In genomic region chr7:75744528-75744927, GRCm38 (mm10) we compare ENCODE assay signal across 23 mouse cellular contexts.
A peak's percentile ranks its signal among the peaks of the same experiment; 100 is the strongest.
DNase-seq lines count a peak whose midpoint lies in the region; ATAC-seq and TF ChIP-seq lines count a peak whose summit lies in the region.
"Had no signal": no experiment of that assay in that cellular context is flagged by ENCODE, and none has a peak within 500 bp of the region (broad histone marks: within the 10 kb centered on the region; RNA-seq: fewer than 3 reads in every experiment).

No protein-coding gene starts in this region.

- H3K4me3 ChIP-seq in heart, embryonic 11.5 days (ENCODE audit: low read depth, low read length), result no peak overlapping the region
- no peak overlapping the region for H3K4me3 ChIP-seq in midbrain, embryonic 11.5 days (ENCODE audit: low read depth, low read length)
- H3K4me3 ChIP-seq in midbrain, embryonic 10.5 days, result no peak overlapping the region
- no peak overlapping the region for H3K4me3 ChIP-seq in heart, embryonic 13.5 days
- H3K4me3 ChIP-seq in intestine, postnatal 0 days (ENCODE audit: low read depth, low read length), result no peak overlapping the region
- H3K4me3 ChIP-seq: embryonic facial prominence, embryonic 12.5 days; hindbrain, embryonic 10.5 days; intestine, embryonic 15.5 days; midbrain, embryonic 13.5 days had no signal

- H3K9ac ChIP-seq in heart, embryonic 11.5 days (ENCODE audit: low read depth, low read length), result no peak overlapping the region
- H3K9ac ChIP-seq in midbrain, embryonic 11.5 days (ENCODE audit: low read length), result no peak overlapping the region
- no peak overlapping the region for H3K9ac ChIP-seq in heart, embryonic 13.5 days
- no peak overlapping the region for H3K9ac ChIP-seq in intestine, postnatal 0 days (ENCODE audit: low read depth, low read length)
- H3K9ac ChIP-seq: embryonic facial prominence, embryonic 12.5 days; forebrain, postnatal 0 days; intestine, embryonic 15.5 days; liver, postnatal 0 days; midbrain, embryonic 13.5 days had no signal

- peak; percentile 51 to 54 for DNase-seq in heart, adult 18-20 months
- DNase-seq in midbrain, embryonic 11.5 days (ENCODE audit: low spot score, missing footprints), result peak; percentile 74
- no peak for DNase-seq in midbrain, embryonic 10.5 days (ENCODE audit: low spot score)
- no peak for DNase-seq in right cerebral cortex, postnatal 36 days (ENCODE audit: low spot score in 2 of 2)
- DNase-seq: cerebellum, adult 2 months; cerebellum, postnatal 25 days; forebrain, postnatal 0 days; kidney, adult 9 months; kidney, postnatal 14 days; liver, postnatal 0 days; lung, postnatal 10 days; right cerebral cortex, postnatal 14 days; spleen, adult 18-20 months; thymus, postnatal 14 days had no signal

- no peaks in the 10 kb centered on the region for H3K9me3 ChIP-seq in heart, embryonic 11.5 days (replicated peaks; ENCODE audit: control insufficient read depth, low read length)
- H3K9me3 ChIP-seq in midbrain, embryonic 11.5 days (ENCODE audit: control insufficient read depth, low read length), result no peaks in the 10 kb centered on the region
- H3K9me3 ChIP-seq in midbrain, embryonic 10.5 days (replicated peaks), result no peaks in the 10 kb centered on the region
- no peaks in the 10 kb centered on the region for H3K9me3 ChIP-seq in heart, embryonic 13.5 days
- H3K9me3 ChIP-seq in intestine, postnatal 0 days (ENCODE audit: control insufficient read depth), result no peaks in the 10 kb centered on the region
- H3K9me3 ChIP-seq: embryonic facial prominence, embryonic 12.5 days; hindbrain, embryonic 10.5 days; intestine, embryonic 15.5 days; midbrain, embryonic 13.5 days had no signal

- H3K4me1 ChIP-seq in heart, embryonic 11.5 days (ENCODE audit: control insufficient read depth, insufficient read depth, low read length), result peaks cover 20% of the 10 kb centered on the region; the same call in 1 of the 2 replicates
- no peaks in the 10 kb centered on the region for H3K4me1 ChIP-seq in midbrain, embryonic 11.5 days (ENCODE audit: control insufficient read depth, insufficient read depth, low read length)
- H3K4me1 ChIP-seq in midbrain, embryonic 10.5 days, result no peaks in the 10 kb centered on the region
- H3K4me1 ChIP-seq in heart, embryonic 13.5 days, result peaks cover 37% of the 10 kb centered on the region
- no peaks in the 10 kb centered on the region for H3K4me1 ChIP-seq in intestine, postnatal 0 days (replicated peaks; ENCODE audit: control insufficient read depth, insufficient read depth, low read length)
- H3K4me1 ChIP-seq: embryonic facial prominence, embryonic 12.5 days; hindbrain, embryonic 10.5 days; intestine, embryonic 15.5 days; midbrain, embryonic 13.5 days had no signal

- no peaks in the 10 kb centered on the region for H3K27me3 ChIP-seq in heart, embryonic 11.5 days (ENCODE audit: control insufficient read depth, insufficient read depth, low read length)
- H3K27me3 ChIP-seq in midbrain, embryonic 11.5 days (ENCODE audit: control insufficient read depth, insufficient read depth, low read length), result no peaks in the 10 kb centered on the region
- no peaks in the 10 kb centered on the region for H3K27me3 ChIP-seq in midbrain, embryonic 10.5 days (ENCODE audit: low read depth, poor library complexity, severe bottlenecking)
- no peaks in the 10 kb centered on the region for H3K27me3 ChIP-seq in heart, embryonic 13.5 days (replicated peaks)
- H3K27me3 ChIP-seq in intestine, postnatal 0 days (replicated peaks; ENCODE audit: control insufficient read depth, insufficient read depth, low read length), result no peaks in the 10 kb centered on the region
- H3K27me3 ChIP-seq: embryonic facial prominence, embryonic 12.5 days; intestine, embryonic 15.5 days; midbrain, embryonic 13.5 days had no signal

- H3K4me2 ChIP-seq in heart, embryonic 11.5 days, result no peak overlapping the region
- no peak overlapping the region for H3K4me2 ChIP-seq in midbrain, embryonic 11.5 days
- no peak overlapping the region for H3K4me2 ChIP-seq in heart, embryonic 13.5 days
- H3K4me2 ChIP-seq in intestine, postnatal 0 days (replicated peaks; ENCODE audit: low read depth), result no peak overlapping the region
- H3K4me2 ChIP-seq: embryonic facial prominence, embryonic 12.5 days; intestine, embryonic 15.5 days; liver, embryonic 11.5 days; midbrain, embryonic 13.5 days had no signal

- H3K27ac ChIP-seq in heart, embryonic 11.5 days (ENCODE audit: low read depth, low read length), result no peak overlapping the region
- no peak overlapping the region for H3K27ac ChIP-seq in midbrain, embryonic 11.5 days (ENCODE audit: low read depth, low read length)
- no peak overlapping the region for H3K27ac ChIP-seq in midbrain, embryonic 10.5 days (replicated peaks)
- peak overlapping the region; percentile 46 for H3K27ac ChIP-seq in heart, embryonic 13.5 days (replicated peaks)
- H3K27ac ChIP-seq in intestine, postnatal 0 days (ENCODE audit: low read depth, low read length), result no peak overlapping the region
- H3K27ac ChIP-seq: embryonic facial prominence, embryonic 12.5 days; hindbrain, embryonic 10.5 days; intestine, embryonic 15.5 days; midbrain, embryonic 13.5 days had no signal

- no peak for TF ChIP-seq CTCF in intestine, postnatal 0 days (IDR thresholded peaks at IDR 0.05; ENCODE audit: low read depth)

- no peak for ATAC-seq in heart, embryonic 11.5 days (replicated peaks; ENCODE audit: insufficient number of reproducible peaks, low FRiP score, low TSS enrichment)
- ATAC-seq in midbrain, embryonic 11.5 days (ENCODE audit: low FRiP score), result no peak
- no peak for ATAC-seq in heart, embryonic 13.5 days (ENCODE audit: extremely low read depth, insufficient number of reproducible peaks, low FRiP score, low TSS enrichment)
- ATAC-seq in intestine, postnatal 0 days, result no peak
- ATAC-seq: forebrain, postnatal 0 days; hindbrain, embryonic 16.5 days; intestine, embryonic 15.5 days; liver, postnatal 0 days; midbrain, embryonic 13.5 days had no signal

- H3K36me3 ChIP-seq in heart, embryonic 11.5 days (ENCODE audit: control insufficient read depth, insufficient read depth, low read length), result peaks cover 43% of the 10 kb centered on the region
- H3K36me3 ChIP-seq in midbrain, embryonic 11.5 days (ENCODE audit: control insufficient read depth, insufficient read depth, low read length), result peaks cover 3% of the 10 kb centered on the region; the same call in 1 of the 2 replicates
- H3K36me3 ChIP-seq in midbrain, embryonic 10.5 days, result peaks cover 77% of the 10 kb centered on the region
- peaks cover 94% of the 10 kb centered on the region for H3K36me3 ChIP-seq in heart, embryonic 13.5 days
- peaks cover 73% of the 10 kb centered on the region for H3K36me3 ChIP-seq in intestine, postnatal 0 days (ENCODE audit: control insufficient read depth, insufficient read depth)

- 73% methylated on average over 2 of the region's 2 CpGs for WGBS in heart, embryonic 11.5 days (ENCODE audit: insufficient replicate concordance)
- 75% methylated on average over 2 of the region's 2 CpGs for WGBS in midbrain, embryonic 11.5 days
- WGBS in midbrain, embryonic 10.5 days, result 65% methylated on average over 2 of the region's 2 CpGs
- 63% methylated on average over 2 of the region's 2 CpGs for WGBS in heart, embryonic 13.5 days
- WGBS in intestine, postnatal 0 days, result 69% methylated on average over 2 of the region's 2 CpGs

Comparison
In these comparisons a context has a peak if more than half of its experiments do, and no peak if none do; other contexts are left out.
1. DNase-seq: peak in heart, adult 18-20 months (2 of 2) and midbrain, embryonic 11.5 days (single experiment); none in midbrain, embryonic 10.5 days (single experiment) and right cerebral cortex, postnatal 36 days (0 of 2).